Mouse (Mus musculus) CH12.LX (cell line): ENCODE measurements around the gene Bpifa5. TPM values are rescaled to one million over a fixed set of nuclear protein-coding genes. Genes with fewer than 3 reads are reported as not detected.
A peak's percentile ranks its signal among the peaks of the same experiment; 100 is the strongest.
"Not testable (repeated sequence)": the region's sequence is repeated elsewhere in the genome, so short reads cannot be mapped to it uniquely, and the experiment has no call there.

Experiments used
- DNase-seq: peaks from one replicate; pipeline ENCODE4 v3.0.0-alpha.2; 2013; ENCODE audit errors: extremely low read depth
- H3K27ac ChIP-seq: 2 replicates; pipeline ENCODE4 v1.5.1; 2012; ENCODE audit warnings: low read depth, mild to moderate bottlenecking, control low read depth, moderate library complexity; ENCODE audit not compliant: insufficient read depth
- H3K27me3 ChIP-seq: replicated peaks from 2 replicates; pipeline ENCODE3; 2012; ENCODE audit warnings: inconsistent platforms
- H3K36me3 ChIP-seq, 2 experiments: replicated peaks in 1 of 2; 2 replicates each; pipeline versions ENCODE3 to v1.6.1; 2012; ENCODE audit warnings: inconsistent platforms in 1 of 2, low read length in 1 of 2, mild to moderate bottlenecking in 1 of 2, mixed read lengths in 1 of 2, moderate library complexity in 1 of 2; ENCODE audit not compliant: control insufficient read depth in 1 of 2, insufficient read depth in 1 of 2
- H3K4me1 ChIP-seq, 2 experiments: 2 replicates each; pipeline ENCODE4 v1.6.1; 2012; ENCODE audit warnings: inconsistent platforms in 1 of 2, moderate library complexity in 1 of 2; ENCODE audit not compliant: insufficient read depth in 2 of 2, control insufficient read depth in 1 of 2
- H3K4me2 ChIP-seq: 2 replicates; pipeline ENCODE4 v1.6.1; 2012; ENCODE audit warnings: low read depth, mild to moderate bottlenecking, control low read depth; ENCODE audit not compliant: poor library complexity, insufficient read depth, severe bottlenecking
- H3K4me3 ChIP-seq, 3 experiments: fragments of 150-350 bp in 1 of 3; sonication (generic) in 1 of 3; replicated peaks in 1 of 3; 2 replicates each; pipeline versions ENCODE3 to v1.5.1; 2011 to 2012; ENCODE audit warnings: low read depth in 2 of 3, low read length in 2 of 3, mild to moderate bottlenecking in 2 of 3, moderate library complexity in 2 of 3, control low read depth in 1 of 3, improper control_type of control experiment in 1 of 3, inconsistent platforms in 1 of 3, mixed read lengths in 1 of 3; ENCODE audit not compliant: poor library complexity in 1 of 3
- H3K79me2 ChIP-seq: replicated peaks from 2 replicates; pipeline ENCODE4 v1.6.1; 2012; ENCODE audit warnings: mild to moderate bottlenecking, moderate library complexity; ENCODE audit not compliant: control insufficient read depth, poor library complexity, insufficient read depth, severe bottlenecking; ENCODE audit errors: extremely low read depth
- H3K9ac ChIP-seq: 2 replicates; pipeline ENCODE4 v1.6.1; 2012; ENCODE audit warnings: low read depth, mild to moderate bottlenecking, control low read depth, moderate library complexity; ENCODE audit not compliant: insufficient read depth
- H3K9me3 ChIP-seq: replicated peaks from 2 replicates; pipeline ENCODE3; 2012; ENCODE audit warnings: low read length, inconsistent platforms, mixed read lengths
- BHLHE40 ChIP-seq: IDR thresholded peaks from 2 replicates; pipeline ENCODE4 v1.6.1; 2011; ENCODE audit warnings: mild to moderate bottlenecking, low read depth, low read length, improper control_type of control experiment
- CHD2 ChIP-seq: IDR thresholded peaks from 2 replicates; pipeline ENCODE4 v1.6.1; 2011; ENCODE audit warnings: low read length, improper control_type of control experiment
- CTCF ChIP-seq, 2 experiments: IDR thresholded peaks in 1 of 2; conservative IDR thresholded peaks in 1 of 2; 2 replicates each; pipeline ENCODE4 v1.5.1; 2011 to 2012; ENCODE audit warnings: low read depth in 2 of 2, low read length in 2 of 2, improper control_type of control experiment in 1 of 2, inconsistent platforms in 1 of 2, mild to moderate bottlenecking in 1 of 2, moderate library complexity in 1 of 2
- ELF1 ChIP-seq: IDR thresholded peaks from 2 replicates; pipeline ENCODE4 v1.6.1; 2014; ENCODE audit warnings: low read depth, mild to moderate bottlenecking, inconsistent platforms, low read length, improper control_type of control experiment
- ETS1 ChIP-seq: conservative IDR thresholded peaks from 2 replicates; pipeline ENCODE4 v1.6.1; 2012; ENCODE audit warnings: low read depth, mild to moderate bottlenecking, inconsistent platforms, low read length, improper control_type of control experiment, moderate library complexity
- IRF4 ChIP-seq: IDR thresholded peaks from 2 replicates; pipeline ENCODE4 v1.6.1; 2014; ENCODE audit warnings: low read depth, mild to moderate bottlenecking, inconsistent platforms, low read length, improper control_type of control experiment
- JUND ChIP-seq: conservative IDR thresholded peaks from 2 replicates; pipeline ENCODE4 v1.6.1; 2011; ENCODE audit warnings: low read depth, low read length, improper control_type of control experiment
- MYC ChIP-seq: IDR thresholded peaks from 2 replicates; pipeline ENCODE4 v1.6.1; 2011; ENCODE audit warnings: low read depth, mild to moderate bottlenecking, improper control_type of control experiment, low read length
- NRF1 ChIP-seq: IDR thresholded peaks from 2 replicates; pipeline ENCODE4 v1.6.1; 2014; ENCODE audit warnings: low read depth, mild to moderate bottlenecking, inconsistent platforms, low read length, improper control_type of control experiment, moderate library complexity
- POLR2A ChIP-seq: IDR thresholded peaks from 2 replicates; pipeline ENCODE4 v1.6.1; 2011; ENCODE audit warnings: low read depth, mild to moderate bottlenecking, improper control_type of control experiment, low read length
- RAD21 ChIP-seq: IDR thresholded peaks from 2 replicates; pipeline ENCODE4 v1.6.1; 2011; ENCODE audit warnings: low read depth, mild to moderate bottlenecking, low read length, improper control_type of control experiment, moderate library complexity
- SIN3A ChIP-seq: IDR thresholded peaks from 2 replicates; pipeline ENCODE4 v1.6.1; 2012; ENCODE audit warnings: low read length, improper control_type of control experiment, inconsistent platforms
- SMC3 ChIP-seq: IDR thresholded peaks from 2 replicates; pipeline ENCODE4 v1.6.1; 2011; ENCODE audit warnings: low read depth, low read length, improper control_type of control experiment
- USF1 ChIP-seq: IDR thresholded peaks from 2 replicates; pipeline ENCODE4 v1.6.1; 2014; ENCODE audit warnings: low read depth, mild to moderate bottlenecking, inconsistent platforms, low read length, improper control_type of control experiment
- ZC3H11A ChIP-seq: IDR thresholded peaks from 2 replicates; pipeline ENCODE4 v1.6.1; 2012; ENCODE audit warnings: low read depth, mild to moderate bottlenecking, inconsistent platforms, low read length, improper control_type of control experiment
- ZKSCAN1 ChIP-seq: IDR thresholded peaks from 2 replicates; pipeline ENCODE4 v1.6.1; 2012; ENCODE audit warnings: low read depth, inconsistent platforms, low read length, improper control_type of control experiment, borderline replicate concordance
- dilution Hi-C: fragments of 300-500 bp; cut with MboI; formaldehyde crosslinking; loops from 2 replicates; pipeline ENCODE4 v1.14.3; 2020; ENCODE audit warnings: low sequenced_read_pairs; ENCODE audit not compliant: extremely low pct_unique_long_range_greater_than_20kb, extremely low pct_ligation_motif_present
- in situ Hi-C: fragments of 300-500 bp; cut with MboI; formaldehyde crosslinking; loops from 3 replicates; pipeline ENCODE4 v1.14.3; 2019; ENCODE audit warnings: low sequenced_read_pairs, low pct_ligation_motif_present, low pct_unique_long_range_greater_than_20kb, mixed read lengths
- polyA plus RNA-seq: library from polyadenylated mRNA; unstranded; fragments of >175 nt; gene quantifications from 2 replicates; pipeline ENCODE4 v1.2.1, GENCODE M21; 2012; ENCODE audit warnings: low read depth; ENCODE audit not compliant: insufficient read length
- total RNA-seq, 2 experiments: library from RNA; depleted of rRNA; stranded (reverse); fragments of 300-350 nt in 1 of 2; fragments of >200 nt in 1 of 2; gene quantifications; 2 replicates each; pipeline ENCODE4 v1.2.3; 2012 to 2014

The Bpifa5 gene
- total and polyA plus RNA-seq, 3 experiments, result not detected

GRCm38 (mm10) chr2:154171621-154172020, 9.2 kb downstream of the Bpifa5 start:
- no peak overlapping the region for H3K27ac ChIP-seq
- H3K9me3 ChIP-seq, result no peaks in the 10 kb centered on the region
- H3K4me2 ChIP-seq, result peak overlapping the region; percentile 31
- dilution Hi-C loops, result no loop called here
- no peak for TF ChIP-seq RAD21
- no peak for TF ChIP-seq MYC
- TF ChIP-seq CTCF (conservative IDR thresholded peaks at IDR 0.05 in 1 of 2, IDR thresholded peaks at IDR 0.05 in 1 of 2; ENCODE audit: low read depth in 2 of 2, low read length in 2 of 2), result no peak
- no peak for TF ChIP-seq ELF1
- TF ChIP-seq SIN3A, result no peak
- TF ChIP-seq NRF1, result no peak
- no peak for TF ChIP-seq JUND
- no peak for TF ChIP-seq SMC3
- no peak for TF ChIP-seq USF1
- TF ChIP-seq POLR2A, result no peak
- no peak for TF ChIP-seq ETS1
- no peak for TF ChIP-seq IRF4
- TF ChIP-seq ZC3H11A, result no peak
- TF ChIP-seq CHD2, result no peak
- in situ Hi-C loops, result no loop called here
- H3K27me3 ChIP-seq, result peaks cover 62% of the 10 kb centered on the region
- no peak overlapping the region for H3K9ac ChIP-seq
- peaks cover 0 to 4% of the 10 kb centered on the region in 2 experiments; a peak in 1 of 4 replicates for H3K4me1 ChIP-seq
- no peak for DNase-seq
- no peaks in the 10 kb centered on the region for H3K36me3 ChIP-seq
- H3K79me2 ChIP-seq, result no peaks in the 10 kb centered on the region
- no peak overlapping the region for H3K4me3 ChIP-seq

- peak; percentile 14 for DNase-seq
- in situ Hi-C loops, result no loop called here
These were observed 10.9 kb downstream of the Bpifa5 start for GRCm38 (mm10) chr2:154173313-154173712.

GRCm38 (mm10) chr2:154181900-154182299, 19.5 kb downstream of the Bpifa5 start:
- H3K4me3 ChIP-seq, in situ Hi-C loops, H3K4me2 ChIP-seq, H3K4me1 ChIP-seq, H3K79me2 ChIP-seq, H3K9ac ChIP-seq, H3K9me3 ChIP-seq, H3K27ac ChIP-seq, H3K36me3 ChIP-seq, dilution Hi-C loops, DNase-seq: not testable (repeated sequence)
- H3K27me3 ChIP-seq, result peaks cover 57% of the 10 kb centered on the region

More at GRCm38 (mm10) chr2:154173313-154173712, 10.9 kb downstream of the Bpifa5 start:
- Histone ChIP-seq H3K36me3 (no peaks in the 10 kb centered on the region), H3K27ac (no peak overlapping the region)
- TF ChIP-seq CTCF (conservative IDR thresholded peaks at IDR 0.05 in 1 of 2, IDR thresholded peaks at IDR 0.05 in 1 of 2; ENCODE audit: low read depth in 2 of 2, low read length in 2 of 2), result peak; percentile 71 to 77
- TF ChIP-seq BHLHE40, result no peak
- TF ChIP-seq ZKSCAN1, result no peak
- no peak for TF ChIP-seq ELF1
- TF ChIP-seq RAD21, result peak; percentile 63
- TF ChIP-seq SMC3, result peak; percentile 53
- no peak for TF ChIP-seq ZC3H11A
- TF ChIP-seq, all 38 proteins: peak for 3
- dilution Hi-C loops, result no loop called here
- H3K27me3 ChIP-seq, result peaks cover 45% of the 10 kb centered on the region
- H3K4me1 ChIP-seq, result peaks cover 0 to 4% of the 10 kb centered on the region in 2 experiments; a peak in 1 of 4 replicates
- H3K9ac ChIP-seq, result no peak overlapping the region
- H3K79me2 ChIP-seq, result no peaks in the 10 kb centered on the region
- H3K4me3 ChIP-seq, result no peak overlapping the region
- no peaks in the 10 kb centered on the region for H3K9me3 ChIP-seq
- no peak overlapping the region for H3K4me2 ChIP-seq

- in situ Hi-C loops, H3K27ac ChIP-seq, dilution Hi-C loops, H3K36me3 ChIP-seq, H3K4me1 ChIP-seq, H3K4me3 ChIP-seq, H3K79me2 ChIP-seq, H3K4me2 ChIP-seq, DNase-seq, H3K9me3 ChIP-seq, H3K9ac ChIP-seq: not testable (repeated sequence)
- H3K27me3 ChIP-seq, result peaks cover 67% of the 10 kb centered on the region
These were observed 20.7 kb downstream of the Bpifa5 start for GRCm38 (mm10) chr2:154183061-154183460.
